ENCODE assay signal across 16 mouse cellular contexts in the genomic region with DNA sequence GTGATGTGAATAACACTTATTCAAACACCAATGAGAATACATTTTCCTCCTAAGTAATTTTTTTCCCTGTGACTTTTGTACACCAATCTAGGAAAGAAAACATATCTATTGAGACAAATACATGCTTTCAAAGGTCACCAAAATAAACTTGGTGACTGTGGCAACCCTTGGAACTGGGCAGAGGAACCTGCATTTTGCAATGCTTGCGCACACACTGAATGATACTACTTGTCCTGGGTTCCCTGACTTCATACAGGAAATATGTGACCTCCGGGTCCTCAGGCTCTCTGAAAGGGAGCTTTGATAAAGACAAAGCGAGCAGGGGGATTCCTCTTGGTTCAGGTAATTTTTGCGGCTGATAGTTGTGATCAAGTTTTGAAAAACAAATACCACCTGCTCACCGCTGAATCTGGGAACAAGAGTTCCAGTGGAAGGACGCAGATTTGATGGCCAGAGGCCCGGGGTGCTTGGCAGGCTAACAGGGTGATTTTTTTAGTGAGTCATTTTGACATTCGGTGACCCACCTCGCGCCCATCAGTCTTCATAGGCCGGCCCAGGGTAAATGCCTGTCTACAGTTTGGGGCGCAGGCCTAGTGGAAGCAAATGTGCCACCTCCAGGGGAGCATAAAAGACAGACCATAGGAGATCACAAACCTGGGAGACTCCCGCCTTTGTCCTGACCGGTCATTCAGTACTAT.
DNase-seq lines count a peak whose midpoint lies in the region; ATAC-seq lines count a peak whose summit lies in the region.
"Had no signal": no experiment of that assay in that cellular context is flagged by ENCODE, and none has a peak within 500 bp of the region (broad histone marks: within the 10 kb centered on the region; RNA-seq: fewer than 3 reads in every experiment).

No protein-coding gene starts in this region.

- H3K4me2 ChIP-seq in liver, embryonic 13.5 days: no peak overlapping the region
- no peak overlapping the region for H3K4me2 ChIP-seq in liver, embryonic 12.5 days
- no peak overlapping the region for H3K4me2 ChIP-seq in forebrain, embryonic 15.5 days (replicated peaks)
- H3K4me2 ChIP-seq: hindbrain, embryonic 13.5 days had no signal

- WGBS in liver, embryonic 13.5 days (ENCODE audit: insufficient replicate concordance): 64% methylated on average over 14 of the region's 14 CpGs
- 55% methylated on average over 14 of the region's 14 CpGs for WGBS in liver, embryonic 12.5 days (ENCODE audit: insufficient replicate concordance)
- WGBS in forebrain, embryonic 15.5 days: 85% methylated on average over 14 of the region's 14 CpGs

- H3K27ac ChIP-seq in liver, embryonic 13.5 days: peak overlapping the region; percentile 61
- H3K27ac ChIP-seq in liver, embryonic 12.5 days: no peak overlapping the region
- H3K27ac ChIP-seq in forebrain, embryonic 15.5 days (replicated peaks): no peak overlapping the region
- H3K27ac ChIP-seq: hindbrain, embryonic 13.5 days; limb, embryonic 10.5 days had no signal

- peak; percentile 46 to 87 for DNase-seq in adrenal gland, adult (ENCODE audit: inconsistent age in 2 of 2, low spot score in 1 of 2)
- no peak for DNase-seq in adrenal gland, postnatal 4 days (ENCODE audit: low spot score in 2 of 2)
- DNase-seq in liver, embryonic 13.5 days: no peak
- peak; percentile 51 for DNase-seq in adrenal gland, adult 8-10 months
- DNase-seq in heart, postnatal 36 days: peak; percentile 34 to 41
- DNase-seq in urinary bladder, postnatal 14 days (ENCODE audit: low spot score): no peak
- DNase-seq: cerebellum, adult 8-10 months; kidney, adult 11 months; kidney, postnatal 4 days; layer of hippocampus, postnatal 36 days; retina, postnatal 1 day; thymus, postnatal 36 days had no signal

- ATAC-seq in liver, embryonic 13.5 days (ENCODE audit: low read depth): no peak
- ATAC-seq in liver, embryonic 12.5 days: no peak
- no peak for ATAC-seq in forebrain, embryonic 15.5 days (replicated peaks)

- H3K4me1 ChIP-seq in liver, embryonic 13.5 days (replicated peaks): peaks cover 46% of the 10 kb centered on the region
- peaks cover 31% of the 10 kb centered on the region for H3K4me1 ChIP-seq in liver, embryonic 12.5 days
- H3K4me1 ChIP-seq in forebrain, embryonic 15.5 days: peaks cover 31% of the 10 kb centered on the region

- H3K36me3 ChIP-seq in liver, embryonic 13.5 days: no peaks in the 10 kb centered on the region
- no peaks in the 10 kb centered on the region for H3K36me3 ChIP-seq in liver, embryonic 12.5 days
- no peaks in the 10 kb centered on the region for H3K36me3 ChIP-seq in forebrain, embryonic 15.5 days
- H3K36me3 ChIP-seq: hindbrain, embryonic 13.5 days; limb, embryonic 10.5 days had no signal

- H3K9me3 ChIP-seq in liver, embryonic 13.5 days (replicated peaks): no peaks in the 10 kb centered on the region
- no peaks in the 10 kb centered on the region for H3K9me3 ChIP-seq in liver, embryonic 12.5 days (replicated peaks)
- no peaks in the 10 kb centered on the region for H3K9me3 ChIP-seq in forebrain, embryonic 15.5 days
- H3K9me3 ChIP-seq: hindbrain, embryonic 13.5 days; limb, embryonic 10.5 days had no signal

- intact Hi-C loops in heart, postnatal 36 days (cut with DNase I): loop anchor here (5.0 kb wide), 1 partner anchor 103 kb away; no protein-coding TSS in a partner anchor

- H3K4me3 ChIP-seq in liver, embryonic 13.5 days (replicated peaks): no peak overlapping the region
- no peak overlapping the region for H3K4me3 ChIP-seq in liver, embryonic 12.5 days
- no peak overlapping the region for H3K4me3 ChIP-seq in forebrain, embryonic 15.5 days
- H3K4me3 ChIP-seq: hindbrain, embryonic 13.5 days; limb, embryonic 10.5 days had no signal

- H3K9ac ChIP-seq in liver, embryonic 13.5 days: peak overlapping the region; percentile 13; the same call in 1 of the 2 replicates
- no peak overlapping the region for H3K9ac ChIP-seq in liver, embryonic 12.5 days
- no peak overlapping the region for H3K9ac ChIP-seq in forebrain, embryonic 15.5 days (replicated peaks)
- H3K9ac ChIP-seq: hindbrain, embryonic 13.5 days had no signal

- peaks cover 20% of the 10 kb centered on the region for H3K27me3 ChIP-seq in liver, embryonic 13.5 days
- peaks cover 12% of the 10 kb centered on the region for H3K27me3 ChIP-seq in liver, embryonic 12.5 days (replicated peaks)
- no peaks in the 10 kb centered on the region for H3K27me3 ChIP-seq in forebrain, embryonic 15.5 days
- H3K27me3 ChIP-seq: hindbrain, embryonic 13.5 days had no signal

Comparison
In these comparisons a context has a peak if more than half of its experiments do, and no peak if none do; other contexts are left out.
1. DNase-seq: peak in adrenal gland, adult (2 of 2), adrenal gland, adult 8-10 months (single experiment) and heart, postnatal 36 days (2 of 2); none in adrenal gland, postnatal 4 days (0 of 2), liver, embryonic 13.5 days (single experiment) and urinary bladder, postnatal 14 days (single experiment).